Mouse (Mus musculus): ENCODE data around the gene Kcnb1. TPM values are rescaled to one million over a fixed set of nuclear protein-coding genes. Genes with fewer than 3 reads are reported as not detected.

The Kcnb1 gene
- polyA plus RNA-seq, 1 experiment from 2014 or later = 0.55 TPM

DNA sequence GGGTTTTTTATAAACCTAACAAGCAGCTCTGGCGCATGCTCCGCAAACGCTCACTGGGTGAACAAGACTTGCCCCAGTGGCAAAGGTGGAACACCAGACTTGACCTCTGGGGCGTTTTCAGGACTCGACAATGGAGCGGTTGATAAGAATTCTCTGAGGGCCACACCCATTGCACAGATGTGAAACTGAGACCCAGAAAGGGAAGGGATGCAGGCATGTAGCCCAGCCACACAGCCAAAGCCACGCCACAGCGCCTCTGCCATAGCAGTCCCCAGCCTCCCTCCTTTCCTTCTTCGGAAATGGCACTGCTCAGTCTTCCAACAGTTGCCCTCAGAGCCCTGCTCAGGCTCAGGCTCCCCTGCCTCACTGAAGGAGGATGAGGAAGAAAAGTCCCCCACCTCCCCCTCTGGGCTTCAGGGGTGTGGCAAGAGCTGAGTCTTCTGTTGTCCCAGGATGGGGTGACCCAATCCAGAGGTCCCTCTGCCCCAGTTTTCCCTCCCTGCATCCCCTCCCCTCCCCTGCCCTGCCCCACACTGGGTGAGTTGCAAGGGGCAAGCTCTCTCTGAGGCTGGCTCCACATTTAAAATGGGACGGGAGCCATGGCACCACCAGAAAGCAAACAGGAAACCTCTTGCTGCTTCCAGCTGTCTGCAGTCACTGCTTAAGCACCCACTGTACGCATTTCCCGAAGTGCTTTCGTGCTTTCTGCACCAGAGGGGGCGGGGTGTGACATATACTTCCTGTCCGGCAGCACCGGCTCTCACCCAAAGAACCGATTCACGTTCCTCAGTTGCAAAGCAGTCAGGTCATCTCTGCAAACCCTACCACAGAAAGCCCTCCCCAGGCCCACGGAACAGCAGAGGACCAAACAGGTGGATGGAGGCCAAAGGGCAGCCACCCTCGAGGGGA, 61.0 kb downstream of the Kcnb1 start:
- peak; percentile 47 for DNase-seq (ENCODE audit: low spot score)

- DNase-seq (ENCODE audit: low spot score) = no peak
These were observed 62.6 kb downstream of the Kcnb1 start for GRCm38 (mm10) chr2:167127404-167127803.

DNA sequence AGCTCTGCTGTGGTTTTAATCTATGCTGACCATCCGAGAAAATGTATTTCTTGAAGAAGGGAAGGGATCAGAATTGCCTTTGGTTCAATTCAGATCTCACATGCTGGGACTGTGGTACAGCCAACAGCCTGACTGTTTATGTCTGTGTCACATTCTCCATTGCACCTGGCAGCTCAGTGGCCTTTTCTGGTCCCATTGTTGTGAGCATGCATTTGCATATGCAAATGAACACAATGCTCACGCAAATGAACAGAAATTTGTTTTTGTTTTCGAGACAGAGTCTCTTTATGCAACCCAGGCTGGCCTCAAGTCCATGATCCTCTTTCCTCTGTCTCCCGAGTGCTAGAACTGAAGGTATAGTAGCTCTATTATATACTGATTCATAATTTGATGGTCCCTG, 64.2 kb downstream of the Kcnb1 start:
- DNase-seq (ENCODE audit: low spot score) = no peak

- no peak for DNase-seq (ENCODE audit: low spot score)
These were observed 66.0 kb downstream of the Kcnb1 start for GRCm38 (mm10) chr2:167123936-167124335.

- no peak for DNase-seq (ENCODE audit: low spot score)
These were observed 67.2 kb downstream of the Kcnb1 start for GRCm38 (mm10) chr2:167122737-167123136.

- no peak for DNase-seq (ENCODE audit: low spot score)
These were observed 68.0 kb downstream of the Kcnb1 start for GRCm38 (mm10) chr2:167121996-167122395.

- DNase-seq (ENCODE audit: low spot score) = no peak
These were observed 68.7 kb downstream of the Kcnb1 start for GRCm38 (mm10) chr2:167121228-167121627.

GRCm38 (mm10) chr2:167120186-167120830, 69.6 kb downstream of the Kcnb1 start:
- DNase-seq (ENCODE audit: low spot score) = no peak

DNA sequence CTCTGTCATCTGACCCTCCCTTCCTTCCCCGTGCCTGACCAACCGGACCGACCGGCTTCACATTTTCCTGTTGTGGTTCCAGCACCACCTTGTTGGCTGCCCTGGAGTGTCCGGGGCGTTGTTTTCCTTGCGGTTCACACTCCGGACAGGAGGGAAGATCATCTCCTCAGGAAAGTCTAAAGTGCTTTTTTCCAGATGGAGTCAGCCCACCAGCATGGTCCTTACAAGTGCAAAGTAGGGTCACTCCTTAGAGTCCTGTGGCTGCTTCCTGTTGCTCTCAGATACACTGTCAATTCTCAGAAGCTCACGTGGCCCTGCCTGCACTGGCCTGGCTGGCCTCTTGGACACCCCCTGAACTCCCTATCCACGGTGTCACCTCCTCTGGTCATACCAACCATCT, 71.9 kb downstream of the Kcnb1 start:
- DNase-seq (ENCODE audit: low spot score) = no peak

DNA sequence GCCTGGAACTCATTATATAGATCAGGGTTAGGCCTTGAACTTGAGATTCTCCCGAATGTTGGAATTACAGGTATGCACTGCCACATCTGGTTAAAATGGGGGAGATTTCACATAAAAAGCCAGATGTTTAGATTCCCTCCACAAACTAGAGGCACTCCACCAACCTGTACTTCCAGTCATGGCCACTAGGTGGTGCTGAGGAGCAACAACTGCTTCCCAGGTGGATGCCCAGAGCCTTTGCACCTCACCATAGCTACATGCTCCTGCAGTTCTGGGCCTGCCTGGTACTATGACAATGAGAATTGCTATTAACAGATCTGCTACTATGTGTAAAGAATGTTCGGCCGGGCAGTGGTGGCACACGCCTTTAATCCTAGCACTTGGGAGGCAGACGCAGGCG, 77.2 kb downstream of the Kcnb1 start:
- DNase-seq (ENCODE audit: low spot score) = peak; percentile 79

DNA sequence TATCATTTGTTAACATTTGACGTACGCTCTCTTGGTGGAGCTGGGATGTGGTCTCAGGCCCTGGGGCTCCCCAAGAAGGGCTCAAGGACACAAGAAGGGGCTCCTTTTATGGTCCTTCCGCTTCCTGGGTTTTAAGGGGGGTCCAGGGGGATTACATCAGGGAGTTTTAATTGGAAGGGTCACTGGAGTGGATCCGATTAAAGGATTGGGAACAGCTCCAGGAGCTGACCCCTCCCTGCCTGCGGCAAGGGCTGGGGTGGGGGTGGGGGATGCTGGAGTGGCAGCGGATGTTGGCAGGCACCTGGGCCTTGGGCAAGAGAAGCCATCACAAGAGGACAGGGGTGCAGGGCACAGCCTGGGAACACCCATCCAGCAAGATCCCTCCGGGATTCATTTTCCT, 77.7 kb downstream of the Kcnb1 start:
- no peak for DNase-seq (ENCODE audit: low spot score)

- no peak for DNase-seq (ENCODE audit: low spot score)
These were observed 80.4 kb downstream of the Kcnb1 start for GRCm38 (mm10) chr2:167109506-167109905.

GRCm38 (mm10) chr2:167103546-167103945, 86.4 kb downstream of the Kcnb1 start:
- no peak for DNase-seq (ENCODE audit: low spot score)

- DNase-seq (ENCODE audit: low spot score) = peak; percentile 84
These were observed 88.1 kb downstream of the Kcnb1 start for GRCm38 (mm10) chr2:167101743-167102441.

DNA sequence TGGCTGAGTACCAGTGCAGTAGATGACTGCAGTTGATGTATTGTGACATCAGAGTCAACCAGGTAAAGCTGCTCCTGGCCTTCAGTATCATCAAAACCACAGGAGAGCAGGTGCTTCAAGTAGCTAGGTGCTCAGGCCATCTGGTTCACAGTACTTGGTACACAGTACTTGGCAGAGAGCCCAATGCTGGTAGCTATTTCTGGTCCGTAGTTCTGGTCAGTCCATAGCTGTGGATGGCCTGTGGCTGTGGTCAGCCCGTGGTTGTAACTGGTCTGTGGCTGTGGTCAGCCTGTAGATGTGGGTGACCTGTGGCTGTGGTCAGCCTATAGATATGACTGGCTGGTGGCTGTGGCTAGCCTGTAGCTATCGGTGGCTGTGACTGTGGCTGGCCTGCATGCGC, 95.3 kb downstream of the Kcnb1 start:
- no peak for DNase-seq (ENCODE audit: low spot score)

DNA sequence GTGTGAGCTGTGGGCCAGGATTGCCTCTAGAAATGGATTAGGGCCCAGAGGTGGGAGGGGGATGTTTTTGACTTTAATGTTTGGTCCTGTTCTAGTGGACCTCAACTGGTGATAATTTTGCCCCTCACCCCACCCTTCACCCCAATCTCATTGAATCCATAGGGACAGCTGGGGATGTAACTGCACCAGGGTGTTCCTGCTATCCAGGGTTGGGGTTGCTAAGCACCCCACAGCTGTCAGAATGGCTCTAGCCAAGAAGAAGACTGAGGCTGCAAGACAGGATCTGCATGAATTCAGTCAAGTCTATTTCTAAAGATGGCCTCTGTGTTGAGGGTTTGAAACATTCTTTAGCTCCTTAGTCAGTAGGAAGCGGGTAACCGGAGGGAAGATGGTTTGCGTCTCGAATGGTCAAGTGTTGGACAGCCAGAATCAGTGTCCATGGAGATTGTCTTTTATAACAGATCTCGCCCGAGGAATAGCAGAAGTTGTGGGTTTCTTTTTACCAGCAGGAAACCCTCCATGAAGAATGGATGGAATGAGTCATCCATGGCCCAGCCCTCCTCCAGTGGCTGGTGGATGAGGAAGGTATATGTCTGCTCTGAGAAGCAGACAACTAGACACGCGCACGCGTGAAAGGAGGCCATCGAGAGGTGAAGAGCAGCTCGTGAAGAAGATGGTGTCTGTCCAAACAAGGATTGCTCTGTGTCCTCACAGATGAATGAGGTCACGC, 96.6 kb downstream of the Kcnb1 start:
- no peak for DNase-seq (ENCODE audit: low spot score)

- DNase-seq (ENCODE audit: low spot score) = no peak
These were observed 99.7 kb downstream of the Kcnb1 start for GRCm38 (mm10) chr2:167090271-167090670.

- no peak for DNase-seq (ENCODE audit: low spot score)
These were observed 103.1 kb downstream of the Kcnb1 start for GRCm38 (mm10) chr2:167086836-167087235.

- no peak for DNase-seq (ENCODE audit: low spot score)
These were observed 103.9 kb downstream of the Kcnb1 start for GRCm38 (mm10) chr2:167086092-167086491.

GRCm38 (mm10) chr2:167081639-167082038, 108.3 kb downstream of the Kcnb1 start:
- peak; percentile 20 for DNase-seq (ENCODE audit: low spot score)

- no peak for DNase-seq (ENCODE audit: low spot score)
These were observed 108.8 kb downstream of the Kcnb1 start for GRCm38 (mm10) chr2:167081135-167081534.
